Mouse (Mus musculus) 416B (cell line): ENCODE data around the gene Fcho1.

Experiments
- DNase-seq: peaks from one replicate; pipeline ENCODE4 v3.0.0; 2011; ENCODE audit warnings: low read depth

Gene Fcho1

DNA sequence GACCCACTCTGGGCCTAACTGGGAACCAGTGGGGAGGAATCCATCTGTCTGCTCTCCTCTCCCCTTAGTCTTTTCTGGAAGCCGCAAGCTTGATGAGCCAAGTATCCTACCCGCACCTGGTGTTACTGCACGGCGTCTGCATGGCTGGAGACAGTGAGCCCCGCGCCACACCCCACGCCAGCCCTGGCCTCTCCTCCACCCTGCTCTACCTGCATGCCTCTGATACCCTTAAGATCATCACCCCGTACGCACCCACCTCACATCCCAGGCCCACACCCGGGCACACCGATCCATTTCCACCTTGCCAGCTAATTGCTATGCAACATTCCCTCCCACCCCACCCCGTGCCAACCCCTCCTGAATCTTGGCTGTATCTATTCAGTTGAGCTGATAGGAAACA, 42.7 kb downstream of the Fcho1 start:
- DNase-seq = no peak

DNA sequence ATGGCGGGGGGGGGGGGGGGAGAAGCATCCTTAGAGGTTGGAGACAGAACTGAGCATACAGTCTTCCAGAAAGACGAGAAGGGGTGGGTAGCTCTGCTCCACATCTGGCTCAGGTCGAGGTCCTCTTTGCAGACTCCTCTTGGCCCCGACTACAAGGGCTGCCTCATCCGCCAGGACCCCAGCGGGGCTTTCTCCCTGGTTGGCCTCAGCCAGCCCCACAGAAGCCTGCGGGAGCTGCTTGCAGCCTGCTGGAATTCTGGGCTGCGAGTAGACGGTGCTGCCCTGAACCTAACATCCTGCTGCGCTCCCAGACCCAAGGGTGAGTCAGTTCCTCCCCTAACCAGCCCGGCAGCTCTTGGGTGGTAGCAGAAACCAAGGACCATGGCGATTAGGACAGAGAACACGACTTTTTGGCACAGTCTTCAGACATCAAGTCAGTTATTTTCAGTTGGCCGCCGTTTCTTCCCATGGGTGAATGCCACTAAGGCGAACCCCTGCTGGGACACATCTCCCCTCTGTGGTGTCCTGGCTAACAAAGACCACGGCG, 44.1 kb downstream of the Fcho1 start:
- DNase-seq = no peak

DNA sequence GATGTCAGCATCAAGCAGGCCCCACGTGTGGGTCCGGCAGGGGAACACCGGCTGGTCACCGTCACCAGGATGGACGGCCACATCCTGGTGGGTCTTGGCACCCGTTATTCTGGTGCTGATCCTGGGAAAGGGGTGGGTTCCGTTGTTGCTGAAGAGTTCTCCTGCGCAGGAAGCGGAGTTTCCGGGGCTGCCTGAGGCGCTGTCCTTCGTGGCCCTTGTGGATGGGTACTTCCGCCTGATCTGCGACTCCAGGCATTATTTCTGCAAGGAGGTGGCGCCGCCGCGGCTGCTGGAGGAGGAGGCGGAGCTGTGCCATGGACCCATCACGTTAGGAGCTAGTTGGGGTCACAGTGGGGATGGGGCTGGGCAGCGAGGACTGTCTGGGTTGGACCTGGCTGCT, 45.0 kb downstream of the Fcho1 start:
- no peak for DNase-seq

DNA sequence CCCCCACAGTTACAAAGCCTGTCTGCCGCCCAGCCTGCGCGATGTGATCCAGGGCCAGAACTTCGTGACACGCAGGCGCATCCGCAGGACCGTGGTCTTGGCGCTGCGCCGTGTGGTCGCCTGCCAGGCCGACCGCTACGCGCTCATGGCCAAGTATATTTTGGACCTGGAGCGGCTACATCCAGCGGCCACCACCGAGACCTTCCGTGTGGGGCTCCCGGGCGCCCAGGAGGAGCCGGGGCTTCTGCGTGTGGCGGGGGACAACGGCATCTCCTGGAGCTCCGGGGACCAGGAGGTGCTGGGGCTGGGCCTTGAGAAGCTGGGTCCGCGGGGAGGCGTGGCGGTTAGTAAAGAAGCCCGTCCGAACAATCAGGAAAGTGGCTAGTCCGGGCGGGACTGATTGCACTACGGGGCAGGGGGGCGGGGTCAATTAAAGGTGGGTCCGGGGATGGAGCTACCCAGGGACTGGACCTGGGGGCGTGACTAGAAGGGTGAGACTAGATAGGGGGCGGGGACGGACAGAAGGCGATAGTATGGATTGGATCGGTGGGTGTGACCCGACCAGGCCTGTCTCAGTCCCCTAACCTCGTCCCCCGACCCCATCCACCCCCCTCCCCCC, 45.9 kb downstream of the Fcho1 start:
- no peak for DNase-seq

GRCm38 (mm10) chr8:71679116-71679515, 46.4 kb downstream of the Fcho1 start:
- no peak for DNase-seq

DNA sequence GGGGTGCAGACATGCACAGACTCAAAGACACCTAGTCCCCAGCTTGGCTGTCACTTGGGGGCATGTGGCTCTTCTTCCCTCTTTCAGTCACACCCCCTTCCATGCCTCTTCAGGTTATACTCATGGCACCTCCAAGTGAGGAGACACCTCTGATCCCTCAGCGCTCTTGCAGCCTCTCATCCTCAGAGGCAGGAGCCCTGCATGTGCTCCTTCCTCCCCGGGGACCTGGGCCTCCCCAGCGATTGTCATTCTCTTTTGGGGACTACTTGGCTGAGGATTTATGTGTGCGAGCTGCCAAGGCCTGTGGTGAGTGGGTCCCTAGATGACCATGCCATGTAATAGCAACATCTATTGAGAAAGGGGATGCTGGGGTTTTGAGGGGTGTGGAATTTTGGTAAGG, 47.3 kb downstream of the Fcho1 start:
- DNase-seq = no peak

GRCm38 (mm10) chr8:71677555-71677954, 48.0 kb downstream of the Fcho1 start:
- DNase-seq = peak; percentile 75

GRCm38 (mm10) chr8:71676803-71677202, 48.7 kb downstream of the Fcho1 start:
- peak; percentile 42 for DNase-seq

- peak; percentile 83 for DNase-seq
These were observed 49.3 kb downstream of the Fcho1 start, which contains the start of gene Jak3 for GRCm38 (mm10) chr8:71676020-71676741. Jak3 (plus strand) TSS chr8:71676296.

DNA sequence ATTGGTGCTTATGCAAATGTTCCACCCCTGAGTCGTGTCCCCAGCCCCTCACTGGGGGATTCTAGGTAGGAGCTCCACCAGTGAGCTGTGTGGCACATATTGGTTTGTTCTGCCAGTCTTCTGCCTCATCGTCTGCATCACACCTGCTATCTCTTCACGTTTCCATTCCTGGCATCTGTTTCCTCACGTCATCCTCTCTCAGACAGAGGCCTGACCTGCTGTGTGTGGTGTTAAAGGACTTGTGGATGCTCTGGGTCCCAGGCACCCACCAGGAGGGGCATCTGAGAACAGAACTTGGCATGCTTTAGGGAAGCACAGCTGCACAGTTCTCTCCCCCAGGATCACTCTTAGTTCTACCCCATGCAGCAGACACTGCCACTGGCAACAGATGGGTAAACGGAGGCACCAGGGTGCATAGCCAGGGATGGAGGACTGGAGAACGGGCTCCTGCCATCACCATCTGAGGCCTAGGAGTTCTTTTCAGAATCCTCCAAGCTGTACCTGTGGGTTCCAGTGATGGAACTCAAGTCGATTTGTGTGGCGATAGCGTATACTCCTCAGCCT, 50.0 kb downstream of the Fcho1 start:
- DNase-seq = no peak

GRCm38 (mm10) chr8:71674071-71674470, 51.4 kb downstream of the Fcho1 start:
- DNase-seq = no peak

DNA sequence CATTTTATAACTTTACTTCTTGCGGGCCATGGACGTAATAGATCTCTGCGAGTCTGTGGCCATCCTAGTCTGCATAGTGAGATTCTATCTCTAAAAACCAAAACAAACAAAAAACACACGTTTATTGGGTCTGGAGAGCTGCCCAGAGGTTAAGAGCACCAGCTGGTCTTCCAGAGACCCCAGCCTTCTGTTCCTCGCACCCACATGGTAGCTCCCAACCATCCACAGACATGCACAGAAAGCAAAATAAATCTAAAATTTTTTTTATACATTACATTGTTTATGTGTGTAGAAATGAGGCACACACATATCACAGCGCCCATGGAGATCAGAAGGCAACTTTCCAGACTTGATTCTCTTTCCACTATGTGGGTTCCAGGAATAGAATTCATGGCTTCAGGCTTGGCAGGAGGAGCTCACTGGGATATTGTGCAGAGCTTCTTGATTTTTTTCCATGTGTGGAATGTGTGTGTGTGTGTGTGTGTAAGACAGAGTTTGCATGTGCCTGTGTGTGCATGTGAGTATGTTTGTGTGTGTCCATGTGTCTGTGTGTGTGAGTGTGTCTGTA, 53.3 kb downstream of the Fcho1 start:
- DNase-seq = no peak

- DNase-seq = peak; percentile 89
These were observed 54.0 kb downstream of the Fcho1 start, which contains the start of gene Unc13a for GRCm38 (mm10) chr8:71671549-71671965. Unc13a (minus strand) TSS chr8:71671757.

DNA sequence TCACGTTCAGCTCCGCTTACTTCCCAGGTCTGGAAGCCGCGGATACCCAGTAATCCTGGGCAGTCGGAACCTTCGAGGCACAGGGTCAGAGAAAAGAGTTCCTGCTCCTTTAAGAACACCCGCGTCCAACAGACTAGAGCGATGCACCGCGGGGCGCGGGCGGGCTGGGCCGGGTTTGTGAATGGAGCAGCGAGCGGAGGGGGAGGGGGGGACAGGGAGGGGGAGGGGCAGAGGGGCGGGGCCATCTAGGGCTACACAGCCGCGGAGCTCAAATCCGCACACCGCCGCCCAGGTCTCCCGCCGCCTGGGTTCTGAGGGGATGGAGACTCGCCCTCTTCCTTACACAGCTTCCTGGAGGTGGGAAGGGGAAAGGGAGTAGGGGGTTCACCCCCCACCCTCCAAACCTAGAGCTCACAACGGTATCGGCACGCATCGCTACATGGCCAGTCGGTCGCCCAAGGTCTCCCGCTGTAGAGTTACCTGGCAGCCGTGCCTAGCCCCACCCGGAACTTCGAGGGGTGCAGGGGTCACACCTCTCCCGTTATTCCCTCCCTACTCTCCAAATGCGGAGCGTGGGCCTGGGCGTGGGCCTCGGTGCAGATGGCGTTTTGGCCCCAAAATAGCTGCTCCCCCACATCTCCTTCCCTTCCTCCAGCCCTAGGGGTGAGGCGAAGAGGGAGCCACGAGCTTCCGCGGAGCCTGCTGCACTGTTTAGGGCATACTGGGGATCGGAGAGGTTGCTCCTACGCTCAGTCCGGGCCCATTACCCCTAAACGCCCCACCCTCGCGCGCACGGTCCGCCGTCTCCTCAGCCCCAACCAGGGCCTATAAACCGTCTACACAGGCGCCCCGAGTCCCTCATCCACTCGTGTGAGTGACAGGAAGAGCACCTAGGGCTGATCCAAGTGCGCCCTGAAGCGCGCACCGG, 54.6 kb downstream of the Fcho1 start:
- DNase-seq = peak; percentile 87

DNA sequence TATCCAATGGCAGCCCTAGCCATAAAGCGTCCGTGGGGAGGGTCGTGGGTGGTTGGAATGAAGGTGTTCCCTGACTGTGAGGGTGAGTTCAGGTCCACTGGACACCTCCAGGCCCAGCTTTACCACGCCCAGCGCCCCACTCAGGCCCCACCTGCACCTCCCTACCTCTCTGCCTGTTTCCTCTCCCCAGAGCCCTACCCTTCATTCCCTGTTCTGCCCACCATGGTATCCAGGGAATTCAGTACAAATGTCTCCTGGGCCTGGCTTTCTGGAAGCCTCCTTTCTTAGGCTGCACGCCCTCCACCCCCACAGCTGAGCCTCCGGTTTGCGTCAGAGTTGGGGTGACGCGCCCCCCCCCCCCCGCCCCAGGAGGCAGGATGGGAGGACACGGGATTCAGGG, 55.3 kb downstream of the Fcho1 start:
- DNase-seq = no peak

DNA sequence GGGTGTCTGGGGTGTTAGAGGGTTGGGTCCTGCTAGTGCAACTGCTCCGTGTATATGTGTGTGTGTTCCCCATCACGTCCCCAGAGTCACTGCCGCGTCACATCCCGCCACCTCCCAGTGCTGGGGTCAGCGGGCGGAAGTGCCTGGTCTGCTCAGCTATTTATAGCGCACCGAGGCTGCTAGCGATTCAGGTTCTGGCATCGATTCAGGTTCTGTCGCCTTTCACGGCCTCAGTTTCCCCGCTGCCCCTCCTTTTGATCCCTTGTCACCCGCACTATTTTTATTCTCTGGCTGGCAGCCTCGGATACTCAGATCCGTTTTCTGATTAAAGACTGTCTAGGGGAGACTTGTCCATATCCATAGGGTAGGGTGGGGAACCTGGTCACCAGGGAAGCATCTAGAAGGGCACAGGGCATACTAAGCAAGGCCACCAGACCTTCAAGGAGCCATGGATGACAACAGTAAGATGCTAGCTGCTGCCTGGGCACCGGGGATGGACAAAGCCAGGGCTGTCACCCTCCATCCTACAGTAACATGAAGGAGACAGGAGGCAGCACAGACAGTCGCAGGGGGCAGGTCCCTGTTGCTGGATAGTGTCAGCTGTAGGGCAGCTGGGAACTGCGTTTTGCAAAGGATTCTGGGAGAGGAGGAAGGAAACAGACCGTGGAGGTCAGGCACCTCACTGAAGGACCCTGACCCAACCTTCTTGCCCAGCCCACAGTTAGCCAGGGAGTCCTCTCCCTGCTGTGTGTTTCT, 57.1 kb downstream of the Fcho1 start:
- peak; percentile 96 for DNase-seq

DNA sequence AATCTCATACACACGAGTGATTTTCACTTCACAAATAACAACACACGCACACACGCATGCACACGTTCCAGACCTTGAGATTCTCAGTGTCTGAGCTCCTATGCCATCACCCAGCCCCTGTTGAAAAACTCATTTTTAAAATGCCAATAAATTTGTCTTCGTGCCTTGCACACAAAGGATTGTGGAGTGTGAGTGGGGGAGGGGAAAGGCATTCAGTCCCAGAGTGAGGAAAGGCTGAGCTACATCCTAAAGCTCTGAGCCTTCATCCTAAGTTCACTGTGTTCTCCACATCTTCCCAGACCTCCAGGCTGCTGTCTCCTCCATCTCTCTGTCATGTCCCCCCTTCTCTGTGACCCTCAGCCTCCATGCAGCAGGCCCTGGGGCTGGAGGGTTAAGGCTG, 58.3 kb downstream of the Fcho1 start:
- DNase-seq = no peak

- no peak for DNase-seq
These were observed 58.7 kb downstream of the Fcho1 start for GRCm38 (mm10) chr8:71666855-71667254.

GRCm38 (mm10) chr8:71665331-71666130, 60.0 kb downstream of the Fcho1 start:
- peak; percentile 100 for DNase-seq
